Mouse (Mus musculus) liver, embryonic 16.5 days (tissue): ENCODE measurements around the gene Kcnt1. TPM values are rescaled to one million over a fixed set of nuclear protein-coding genes. Genes with fewer than 3 reads are reported as not detected.
A peak's percentile ranks its signal among the peaks of the same experiment; 100 is the strongest.
"Not testable (repeated sequence)": the region's sequence is repeated elsewhere in the genome, so short reads cannot be mapped to it uniquely, and the experiment has no call there.

Experiments
- ATAC-seq: fragments of 200-750 bp; cut with Nextera tagmentation; 2 replicates; pipeline ENCODE4 v1.8.0; 2017; ENCODE audit warnings: low read depth, mild to moderate bottlenecking, moderate number of reproducible peaks, moderate library complexity
- H3K27ac ChIP-seq: fragments of 300-500 bp; sonication (generic); 2 replicates; pipeline ENCODE4 v1.5.1; 2014; ENCODE audit warnings: mild to moderate bottlenecking, low read length
- H3K27me3 ChIP-seq: fragments of 300-500 bp; sonication (generic); 2 replicates; pipeline ENCODE4 v1.6.1; 2014; ENCODE audit warnings: low read depth, low read length, mixed read lengths; ENCODE audit not compliant: control insufficient read depth, insufficient read depth
- H3K36me3 ChIP-seq: fragments of 300-500 bp; sonication (generic); 2 replicates; pipeline ENCODE4 v1.6.1; 2014; ENCODE audit warnings: mild to moderate bottlenecking; ENCODE audit not compliant: control insufficient read depth, insufficient read depth
- H3K4me1 ChIP-seq: fragments of 300-500 bp; sonication (generic); 2 replicates; pipeline ENCODE4 v1.6.1; 2014; ENCODE audit warnings: low read depth, low read length, mixed read lengths; ENCODE audit not compliant: control insufficient read depth
- H3K4me2 ChIP-seq: fragments of 300-500 bp; sonication (generic); 2 replicates; pipeline ENCODE4 v1.6.1; 2014; ENCODE audit warnings: low read depth, low read length, mixed read lengths
- H3K4me3 ChIP-seq: fragments of 300-500 bp; sonication (generic); 2 replicates; pipeline ENCODE4 v1.5.1; 2014; ENCODE audit warnings: low read depth, mild to moderate bottlenecking, low read length
- H3K9ac ChIP-seq: fragments of 300-500 bp; sonication (generic); 2 replicates; pipeline ENCODE4 v1.6.1; 2014; ENCODE audit warnings: low read depth, low read length
- H3K9me3 ChIP-seq: fragments of 300-500 bp; sonication (generic); replicated peaks from 2 replicates; pipeline ENCODE4 v1.6.1; 2016; ENCODE audit warnings: low read length; ENCODE audit not compliant: control insufficient read depth
- WGBS: fragments of 180-500 bp; shearing (Covaris S2); extraction: QIAGEN DNeasy Blood & Tissue Kit; methylation state at CpG from one replicate; pipeline ENCODE4 v1.1.7; 2014; ENCODE audit not compliant: insufficient replicate concordance; 5-methylcytosine and 5-hydroxymethylcytosine counted together
- polyA plus RNA-seq: library from polyadenylated mRNA; unstranded; fragments of >200 nt; fragmentation: Nextera tagmentation; extraction: Ambion mirVana; gene quantifications from 2 replicates; pipeline ENCODE4 v1.2.1, GENCODE M21; 2015

The Kcnt1 gene
- polyA plus RNA-seq = not detected in 2 replicates

DNA sequence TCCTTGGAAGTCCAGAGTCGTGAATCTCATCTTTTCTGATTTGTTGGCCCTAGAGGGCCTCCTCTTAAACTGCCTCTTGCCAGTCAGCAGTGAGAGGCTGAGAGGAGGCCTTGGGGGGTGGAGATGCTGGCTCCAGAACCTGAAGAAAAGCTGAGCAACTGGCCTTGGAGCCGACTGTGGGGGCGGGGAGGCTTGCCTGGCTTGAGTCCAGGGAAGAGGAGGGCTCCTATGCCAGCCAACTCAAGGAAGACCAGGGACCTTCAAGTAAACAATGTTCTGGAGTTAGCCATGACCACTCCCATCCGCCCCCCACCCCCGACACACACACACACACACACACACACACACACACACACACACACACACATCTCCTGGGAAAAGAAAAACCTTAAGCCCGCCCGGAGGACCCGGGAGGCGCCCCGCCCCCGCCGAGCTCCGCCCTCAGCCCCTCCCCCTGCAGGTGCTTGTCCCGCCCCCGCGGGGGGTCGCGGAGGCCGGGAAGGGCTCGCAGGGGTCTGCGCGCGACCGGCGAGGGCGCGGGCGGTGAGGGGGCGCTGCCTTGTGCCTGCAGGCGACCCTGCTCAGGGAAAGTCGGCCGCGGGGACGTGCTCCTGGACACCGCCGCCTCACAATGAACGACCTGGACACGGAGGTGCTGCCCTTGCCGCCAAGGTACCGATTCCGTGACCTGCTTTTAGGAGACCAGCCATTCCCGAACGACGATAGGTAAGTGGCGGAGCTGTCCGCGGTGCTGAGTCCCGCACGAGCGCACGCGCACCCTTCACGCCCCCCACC is at the start of gene Kcnt1:
Gene Kcnt1, plus strand, starts transcription at position 398 of the 795 bp plus-strand sequence.
- Histone ChIP-seq H3K4me3 (peak within 1 kb of the TSS; percentile 43), H3K4me2 (peak within 1 kb of the TSS; percentile 52), H3K9ac (no peak within 1 kb of the TSS), H3K36me3 (no peaks in the 10 kb centered on the region), H3K27ac (no peak within 1 kb of the TSS), H3K4me1 (no peaks in the 10 kb centered on the region; the same call in 1 of the 2 replicates), H3K27me3 (peaks cover 32% of the 10 kb centered on the region), H3K9me3 (no peaks in the 10 kb centered on the region)
- no peak for ATAC-seq
- 2% methylated on average over 40 of the region's 53 CpGs for WGBS

DNA sequence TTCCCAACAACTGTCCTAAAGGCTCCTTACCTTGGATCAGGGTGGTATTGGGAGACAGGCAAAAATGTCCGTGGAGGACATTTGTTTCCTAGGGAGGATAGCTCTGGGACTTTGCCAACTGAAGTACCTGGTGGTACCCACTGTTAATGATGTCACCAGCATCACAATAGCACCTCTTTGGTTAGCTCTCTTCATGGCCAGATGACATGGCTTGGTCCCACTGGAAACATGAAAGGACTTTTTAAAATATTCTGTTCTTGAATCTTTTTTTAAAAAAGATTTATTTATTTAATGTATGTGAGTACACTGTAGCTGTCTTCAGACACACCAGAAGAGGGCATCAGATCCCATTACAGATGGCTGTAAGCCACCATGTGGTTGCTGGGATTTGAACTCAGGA is 47.8 kb upstream of the Kcnt1 start, which contains the start of gene Glt6d1:
Gene Glt6d1, minus strand, starts transcription at position 101 of the 400 bp plus-strand sequence.
- not testable (repeated sequence) for H3K27me3 ChIP-seq, H3K27ac ChIP-seq, ATAC-seq, H3K9me3 ChIP-seq, H3K4me3 ChIP-seq, H3K4me1 ChIP-seq, H3K9ac ChIP-seq, H3K4me2 ChIP-seq, H3K36me3 ChIP-seq
- WGBS = 49% methylated on average over 1 of the region's 1 CpGs

GRCm38 (mm10) chr2:25822806-25823205 is 40.7 kb upstream of the Kcnt1 start, which contains the start of gene Lcn9:
Gene Lcn9, plus strand, starts transcription at chr2:25823153.
- no peaks in the 10 kb centered on the region for H3K36me3 ChIP-seq
- no peak within 1 kb of the TSS for H3K4me3 ChIP-seq
- H3K27me3 ChIP-seq = no peaks in the 10 kb centered on the region
- H3K4me1 ChIP-seq = no peaks in the 10 kb centered on the region
- no peak within 1 kb of the TSS for H3K27ac ChIP-seq
- no peak for ATAC-seq
- H3K9ac ChIP-seq = no peak within 1 kb of the TSS
- no peak within 1 kb of the TSS for H3K4me2 ChIP-seq
- H3K9me3 ChIP-seq = no peaks in the 10 kb centered on the region
- 72% methylated on average over 1 of the region's 1 CpGs for WGBS

DNA sequence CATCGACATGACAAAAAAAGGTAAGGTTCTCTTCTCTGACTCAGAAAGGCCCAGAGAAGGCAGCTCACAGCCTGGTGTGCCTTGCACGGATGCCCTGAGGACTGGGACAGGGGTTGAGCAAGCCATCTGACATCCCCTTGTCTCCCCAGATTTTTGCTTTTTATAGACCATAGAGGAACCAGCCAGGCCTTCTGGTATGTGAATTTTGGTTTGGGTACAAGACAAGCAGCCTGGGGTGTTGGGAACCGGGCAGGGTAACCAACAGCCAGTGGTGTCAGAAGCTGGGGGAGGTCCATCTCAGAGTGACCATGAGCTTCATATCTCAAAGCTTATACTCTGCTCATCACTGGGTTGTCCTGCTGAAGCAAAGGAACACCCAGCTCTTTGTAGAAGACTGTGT is 38.8 kb upstream of the Kcnt1 start:
- Histone ChIP-seq H3K9ac (no peak overlapping the region), H3K27me3 (no peaks in the 10 kb centered on the region), H3K4me2 (no peak overlapping the region), H3K4me1 (no peaks in the 10 kb centered on the region), H3K9me3 (no peaks in the 10 kb centered on the region), H3K36me3 (no peaks in the 10 kb centered on the region), H3K4me3 (no peak overlapping the region), H3K27ac (no peak overlapping the region)
- 64% methylated on average over 3 of the region's 3 CpGs for WGBS
- no peak for ATAC-seq

DNA sequence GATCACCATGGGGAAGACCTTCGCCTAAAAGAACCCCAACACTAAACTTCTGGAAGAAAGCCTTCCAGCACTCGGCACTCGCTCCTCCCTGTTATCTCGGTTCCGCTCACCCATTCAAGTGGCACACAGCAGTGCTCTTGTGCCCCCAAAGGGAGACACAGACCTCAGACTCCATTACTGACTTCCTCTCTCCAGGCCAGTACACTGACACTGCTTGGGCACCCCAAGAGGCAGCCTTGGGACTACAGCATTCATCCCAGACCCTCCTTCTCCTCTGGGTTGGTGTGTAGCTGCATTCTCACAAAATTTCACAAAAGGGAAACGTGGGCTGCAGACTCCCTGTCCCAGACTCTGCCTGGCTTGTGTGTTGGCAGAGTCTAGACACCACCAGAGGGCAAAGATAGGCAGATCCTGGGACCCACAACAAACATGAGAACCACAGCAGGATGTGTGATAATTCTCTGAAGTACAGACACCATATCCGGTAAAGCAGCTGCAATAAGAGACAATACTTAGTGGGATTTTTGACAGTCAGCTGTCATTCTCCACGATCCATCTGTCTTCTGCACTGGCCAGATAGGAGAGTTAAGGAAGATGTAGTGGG is 35.1 kb upstream of the Kcnt1 start:
- no peaks in the 10 kb centered on the region for H3K4me1 ChIP-seq

GRCm38 (mm10) chr2:25830786-25831185 is 32.7 kb upstream of the Kcnt1 start:
- H3K27me3 ChIP-seq = no peaks in the 10 kb centered on the region
- WGBS = 72% methylated on average over 3 of the region's 3 CpGs
- no peaks in the 10 kb centered on the region for H3K9me3 ChIP-seq
- H3K36me3 ChIP-seq = no peaks in the 10 kb centered on the region
- no peak for ATAC-seq
- H3K27ac ChIP-seq = no peak overlapping the region
- H3K4me2 ChIP-seq = no peak overlapping the region
- H3K4me3 ChIP-seq = no peak overlapping the region
- no peak overlapping the region for H3K9ac ChIP-seq
- H3K4me1 ChIP-seq = no peaks in the 10 kb centered on the region

More for the DNA sequence above, 35.1 kb upstream of the Kcnt1 start:
- Histone ChIP-seq H3K4me3 (no peak overlapping the region), H3K36me3 (no peaks in the 10 kb centered on the region), H3K27me3 (no peaks in the 10 kb centered on the region), H3K9me3 (no peaks in the 10 kb centered on the region), H3K4me2 (no peak overlapping the region), H3K9ac (no peak overlapping the region), H3K27ac (no peak overlapping the region)
- WGBS = 34% methylated on average over 8 of the region's 8 CpGs
- ATAC-seq = no peak

DNA sequence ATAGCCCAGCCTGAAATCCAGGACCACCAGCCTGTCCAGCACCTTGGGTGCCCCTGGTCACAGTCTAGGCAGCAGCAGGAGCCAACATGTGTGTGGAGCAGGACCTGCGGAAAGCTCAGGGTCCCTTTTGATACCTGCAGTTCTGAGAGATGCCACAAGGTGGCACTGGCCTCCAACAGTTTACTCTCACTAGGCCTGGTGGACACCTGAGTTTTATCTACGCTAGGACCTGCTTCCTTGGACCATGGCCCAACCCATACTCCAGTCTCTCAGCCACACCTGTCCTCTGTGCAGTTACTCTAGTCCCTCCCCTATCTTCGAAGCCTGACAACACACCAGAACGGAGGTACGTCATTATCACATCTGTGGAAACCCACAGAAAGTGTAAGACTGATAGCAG is 27.2 kb upstream of the Kcnt1 start:
- ATAC-seq = no peak
- H3K4me1 ChIP-seq = no peaks in the 10 kb centered on the region
- 25% methylated on average over 5 of the region's 5 CpGs for WGBS
- H3K36me3 ChIP-seq = no peaks in the 10 kb centered on the region
- H3K4me3 ChIP-seq = no peak overlapping the region
- H3K9me3 ChIP-seq = no peaks in the 10 kb centered on the region
- no peak overlapping the region for H3K9ac ChIP-seq
- no peaks in the 10 kb centered on the region for H3K27me3 ChIP-seq
- no peak overlapping the region for H3K4me2 ChIP-seq
- no peak overlapping the region for H3K27ac ChIP-seq

- no peaks in the 10 kb centered on the region for H3K9me3 ChIP-seq
- no peak for ATAC-seq
- WGBS = 27% methylated on average over 4 of the region's 4 CpGs
- no peak overlapping the region for H3K4me2 ChIP-seq
- no peaks in the 10 kb centered on the region for H3K4me1 ChIP-seq
- no peaks in the 10 kb centered on the region for H3K27me3 ChIP-seq
- H3K27ac ChIP-seq = no peak overlapping the region
- no peak overlapping the region for H3K9ac ChIP-seq
- H3K4me3 ChIP-seq = no peak overlapping the region
- H3K36me3 ChIP-seq = no peaks in the 10 kb centered on the region
Measured at GRCm38 (mm10) chr2:25842161-25842560, 21.4 kb upstream of the Kcnt1 start.

GRCm38 (mm10) chr2:25842758-25843157 is 20.8 kb upstream of the Kcnt1 start:
- no peaks in the 10 kb centered on the region for H3K36me3 ChIP-seq
- no peak overlapping the region for H3K4me3 ChIP-seq
- no peaks in the 10 kb centered on the region for H3K4me1 ChIP-seq
- H3K9ac ChIP-seq = no peak overlapping the region
- ATAC-seq = no peak
- no peaks in the 10 kb centered on the region for H3K9me3 ChIP-seq
- no peak overlapping the region for H3K27ac ChIP-seq
- 31% methylated on average over 1 of the region's 1 CpGs for WGBS
- H3K27me3 ChIP-seq = no peaks in the 10 kb centered on the region
- H3K4me2 ChIP-seq = no peak overlapping the region
